Mouse (Mus musculus): ENCODE measurements at regions not wholly inside any gene's neighbourhood (a gene's known extent, or its start where the extent isn't known, plus 50 kb on each side); places are given as distances from the start of the nearest gene placed in this dataset.

GRCm38 (mm10) chrX:139392777-139393176 lies 59.3 kb downstream of the Trap1a start:
- TF ChIP-seq CTCF (IDR thresholded peaks at IDR 0.05) (no peak), EP300 (IDR thresholded peaks at IDR 0.05) (no peak)

Data from lung, postnatal 0 days (tissue).